Mouse (Mus musculus): ENCODE measurements around the gene Lrrfip1. TPM values are rescaled to one million over a fixed set of nuclear protein-coding genes. Genes with fewer than 3 reads are reported as not detected.

Lrrfip1 gene
- polyA plus RNA-seq, 1 experiment = 74.1 TPM

DNA sequence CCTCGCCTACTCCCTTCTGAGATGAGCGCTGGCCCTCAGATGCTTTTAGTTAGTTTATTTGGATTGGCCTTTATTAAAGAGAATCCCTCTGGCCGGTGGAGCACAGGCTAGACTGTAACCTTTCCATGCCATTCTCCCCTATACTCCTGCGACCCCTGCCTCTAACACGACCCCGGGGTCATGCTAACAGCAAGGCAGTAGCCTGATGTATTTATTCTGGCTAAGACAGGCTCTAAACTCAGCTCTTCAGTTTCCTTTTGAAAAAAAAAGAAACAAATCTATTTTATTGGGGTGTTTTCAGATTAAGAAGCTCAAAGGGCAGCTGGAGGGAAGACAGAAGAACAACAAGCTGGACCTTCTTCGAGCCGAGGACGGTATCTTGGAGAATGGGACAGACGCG, 123.6 kb downstream of the Lrrfip1 start:
- Histone ChIP-seq H3K36me3 (ENCODE audit: control insufficient read depth, insufficient read depth) (peaks cover 94% of the 10 kb centered on the region), H3K4me3 (ENCODE audit: insufficient read depth, poor library complexity, severe bottlenecking) (no peak overlapping the region), H3K27me3 (ENCODE audit: control insufficient read depth, insufficient read depth, insufficient read length) (no peaks in the 10 kb centered on the region), H3K79me3 (ENCODE audit: low read depth) (no peaks in the 10 kb centered on the region), H3K79me2 (ENCODE audit: control insufficient read depth, insufficient read depth) (no peaks in the 10 kb centered on the region), H3ac (ENCODE audit: control insufficient read depth, insufficient read length, low read depth) (no peak overlapping the region)
- TF ChIP-seq MYOD1 (IDR thresholded peaks at IDR 0.05; ENCODE audit: control insufficient read depth, insufficient read length, low read depth) (no peak), FOSL1 (IDR thresholded peaks at IDR 0.05; ENCODE audit: insufficient read depth, low read length, poor library complexity, severe bottlenecking) (no peak), USF1 (IDR thresholded peaks at IDR 0.05; ENCODE audit: low read depth) (no peak), CTCF (IDR thresholded peaks at IDR 0.05; ENCODE audit: control insufficient read depth, insufficient read depth, insufficient read length) (no peak), MYOG (IDR thresholded peaks at IDR 0.05; ENCODE audit: control insufficient read depth, extremely low read depth, insufficient read length) (no peak), CEBPB (IDR thresholded peaks at IDR 0.05; ENCODE audit: low read depth) (no peak), MAX (IDR thresholded peaks at IDR 0.05) (no peak)

DNA sequence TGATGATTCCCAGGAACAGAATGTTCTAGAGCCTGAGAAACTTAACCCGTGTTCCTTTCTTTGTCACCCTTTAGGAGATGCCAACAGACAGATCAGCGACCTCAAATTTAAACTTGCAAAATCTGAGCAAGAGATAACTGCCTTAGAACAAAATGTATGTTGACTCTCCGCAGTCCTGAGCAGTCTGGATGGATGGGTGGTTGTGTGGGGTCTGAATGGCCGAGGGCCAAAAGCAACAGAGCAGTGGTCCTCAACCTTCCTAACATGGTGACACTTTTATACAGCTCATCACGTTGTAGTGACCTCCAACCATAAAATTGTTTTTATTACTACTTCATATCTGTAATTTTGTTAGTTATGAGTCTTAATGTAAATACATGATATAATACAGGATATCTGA, 124.5 kb downstream of the Lrrfip1 start:
- peaks cover 94% of the 10 kb centered on the region for H3K36me3 ChIP-seq (ENCODE audit: control insufficient read depth, insufficient read depth)
- H3ac ChIP-seq (ENCODE audit: control insufficient read depth, insufficient read length, low read depth) = no peak overlapping the region
- no peaks in the 10 kb centered on the region for H3K79me2 ChIP-seq (ENCODE audit: control insufficient read depth, insufficient read depth)

DNA sequence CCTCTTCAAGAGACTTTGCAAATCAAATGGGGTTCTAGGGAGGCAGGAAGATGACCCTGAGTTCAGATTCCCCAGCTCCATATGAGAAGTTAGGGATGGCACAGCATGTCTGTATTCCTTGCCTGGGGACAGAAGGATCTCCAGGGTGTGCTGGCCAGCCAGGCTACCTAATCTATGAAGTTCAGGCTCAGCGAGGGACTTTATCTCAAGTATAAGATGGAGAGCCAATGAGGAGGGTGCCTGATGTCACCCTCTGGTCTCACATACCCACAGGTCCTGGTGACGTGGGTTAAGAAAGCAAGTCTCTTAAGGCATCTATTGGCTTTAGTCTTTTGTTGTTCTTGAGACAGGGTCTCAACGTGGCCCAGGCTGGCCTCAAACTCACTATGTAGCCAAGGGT, 124.9 kb downstream of the Lrrfip1 start:
- no peak for TF ChIP-seq MAX (IDR thresholded peaks at IDR 0.05)
- no peak for TF ChIP-seq FOSL1 (IDR thresholded peaks at IDR 0.05; ENCODE audit: insufficient read depth, low read length, poor library complexity, severe bottlenecking)
- no peak for TF ChIP-seq CEBPB (IDR thresholded peaks at IDR 0.05; ENCODE audit: low read depth)
- TF ChIP-seq USF1 (IDR thresholded peaks at IDR 0.05; ENCODE audit: low read depth) = no peak
- TF ChIP-seq MYOD1 (IDR thresholded peaks at IDR 0.05; ENCODE audit: control insufficient read depth, insufficient read length, low read depth) = no peak
- TF ChIP-seq MYOG (IDR thresholded peaks at IDR 0.05; ENCODE audit: control insufficient read depth, extremely low read depth, insufficient read length) = no peak
- no peak for TF ChIP-seq CTCF (IDR thresholded peaks at IDR 0.05; ENCODE audit: control insufficient read depth, insufficient read depth, insufficient read length)
- no peaks in the 10 kb centered on the region for H3K79me2 ChIP-seq (ENCODE audit: control insufficient read depth, insufficient read depth)
- H3K36me3 ChIP-seq (ENCODE audit: control insufficient read depth, insufficient read depth) = peaks cover 94% of the 10 kb centered on the region
- H3K4me3 ChIP-seq (ENCODE audit: insufficient read depth, poor library complexity, severe bottlenecking) = no peak overlapping the region
- H3K27me3 ChIP-seq (ENCODE audit: control insufficient read depth, insufficient read depth, insufficient read length) = no peaks in the 10 kb centered on the region
- no peaks in the 10 kb centered on the region for H3K79me3 ChIP-seq (ENCODE audit: low read depth)
- no peak overlapping the region for H3ac ChIP-seq (ENCODE audit: control insufficient read depth, insufficient read length, low read depth)

More for the DNA sequence above, 124.5 kb downstream of the Lrrfip1 start:
- H3K79me3 ChIP-seq (ENCODE audit: low read depth) = no peaks in the 10 kb centered on the region
- TF ChIP-seq CEBPB (IDR thresholded peaks at IDR 0.05; ENCODE audit: low read depth) = no peak
- TF ChIP-seq MYOD1 (IDR thresholded peaks at IDR 0.05; ENCODE audit: control insufficient read depth, insufficient read length, low read depth) = no peak
- no peak for TF ChIP-seq USF1 (IDR thresholded peaks at IDR 0.05; ENCODE audit: low read depth)
- no peak for TF ChIP-seq MAX (IDR thresholded peaks at IDR 0.05)
- TF ChIP-seq CTCF (IDR thresholded peaks at IDR 0.05; ENCODE audit: control insufficient read depth, insufficient read depth, insufficient read length) = no peak
- no peak for TF ChIP-seq FOSL1 (IDR thresholded peaks at IDR 0.05; ENCODE audit: insufficient read depth, low read length, poor library complexity, severe bottlenecking)
- TF ChIP-seq MYOG (IDR thresholded peaks at IDR 0.05; ENCODE audit: control insufficient read depth, extremely low read depth, insufficient read length) = no peak
- H3K4me3 ChIP-seq (ENCODE audit: insufficient read depth, poor library complexity, severe bottlenecking) = no peak overlapping the region
- H3K27me3 ChIP-seq (ENCODE audit: control insufficient read depth, insufficient read depth, insufficient read length) = no peaks in the 10 kb centered on the region

GRCm38 (mm10) chr1:91128849-91129248, 130.3 kb downstream of the Lrrfip1 start:
- Histone ChIP-seq H3K36me3 (ENCODE audit: control insufficient read depth, insufficient read depth) (peaks cover 52% of the 10 kb centered on the region), H3ac (ENCODE audit: control insufficient read depth, insufficient read length, low read depth) (no peak overlapping the region), H3K4me3 (ENCODE audit: insufficient read depth, poor library complexity, severe bottlenecking) (no peak overlapping the region), H3K79me3 (ENCODE audit: low read depth) (no peaks in the 10 kb centered on the region), H3K79me2 (ENCODE audit: control insufficient read depth, insufficient read depth) (no peaks in the 10 kb centered on the region), H3K27me3 (ENCODE audit: control insufficient read depth, insufficient read depth, insufficient read length) (no peaks in the 10 kb centered on the region)
- no peak for TF ChIP-seq USF1 (IDR thresholded peaks at IDR 0.05; ENCODE audit: low read depth)
- no peak for TF ChIP-seq CTCF (IDR thresholded peaks at IDR 0.05; ENCODE audit: control insufficient read depth, insufficient read depth, insufficient read length)
- no peak for TF ChIP-seq FOSL1 (IDR thresholded peaks at IDR 0.05; ENCODE audit: insufficient read depth, low read length, poor library complexity, severe bottlenecking)
- no peak for TF ChIP-seq CEBPB (IDR thresholded peaks at IDR 0.05; ENCODE audit: low read depth)
- no peak for TF ChIP-seq MYOD1 (IDR thresholded peaks at IDR 0.05; ENCODE audit: control insufficient read depth, insufficient read length, low read depth)
- TF ChIP-seq MAX (IDR thresholded peaks at IDR 0.05) = no peak

DNA sequence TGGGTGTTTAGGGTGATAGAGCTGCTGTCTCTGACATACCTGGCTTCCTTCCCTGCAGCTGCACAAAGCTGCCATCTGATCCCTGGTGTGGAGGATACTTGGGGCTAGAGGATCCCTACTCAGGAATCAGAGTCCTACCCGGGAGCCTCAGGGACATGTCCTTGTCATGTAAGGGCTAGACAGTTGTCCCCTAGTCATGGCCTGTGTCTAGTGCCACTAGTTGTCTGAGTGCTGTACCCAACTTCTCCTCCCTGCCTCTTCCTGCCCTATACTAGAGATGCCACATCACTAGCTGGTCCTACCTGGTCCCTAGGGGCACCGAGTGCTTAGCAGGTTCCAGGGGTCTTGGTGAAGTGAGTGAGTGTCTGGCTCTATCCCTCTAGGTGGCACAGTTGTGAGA, 138.5 kb downstream of the Lrrfip1 start:
- H3K36me3 ChIP-seq (ENCODE audit: control insufficient read depth, insufficient read depth) = no peaks in the 10 kb centered on the region
- H3ac ChIP-seq (ENCODE audit: control insufficient read depth, insufficient read length, low read depth) = no peak overlapping the region
- H3K4me3 ChIP-seq (ENCODE audit: insufficient read depth, poor library complexity, severe bottlenecking) = no peak overlapping the region
- H3K79me2 ChIP-seq (ENCODE audit: control insufficient read depth, insufficient read depth) = no peaks in the 10 kb centered on the region
- no peaks in the 10 kb centered on the region for H3K79me3 ChIP-seq (ENCODE audit: low read depth)
- TF ChIP-seq MAX (IDR thresholded peaks at IDR 0.05) (no peak), MYOG (IDR thresholded peaks at IDR 0.05; ENCODE audit: control insufficient read depth, extremely low read depth, insufficient read length) (no peak), MYOD1 (IDR thresholded peaks at IDR 0.05; ENCODE audit: control insufficient read depth, insufficient read length, low read depth) (no peak), CEBPB (IDR thresholded peaks at IDR 0.05; ENCODE audit: low read depth) (no peak), CTCF (IDR thresholded peaks at IDR 0.05; ENCODE audit: control insufficient read depth, insufficient read depth, insufficient read length) (no peak), FOSL1 (IDR thresholded peaks at IDR 0.05; ENCODE audit: insufficient read depth, low read length, poor library complexity, severe bottlenecking) (no peak), USF1 (IDR thresholded peaks at IDR 0.05; ENCODE audit: low read depth) (no peak)
- no peaks in the 10 kb centered on the region for H3K27me3 ChIP-seq (ENCODE audit: control insufficient read depth, insufficient read depth, insufficient read length)

- Histone ChIP-seq H3K36me3 (ENCODE audit: control insufficient read depth, insufficient read depth) (no peaks in the 10 kb centered on the region), H3K27me3 (ENCODE audit: control insufficient read depth, insufficient read depth, insufficient read length) (no peaks in the 10 kb centered on the region), H3ac (ENCODE audit: control insufficient read depth, insufficient read length, low read depth) (no peak within 1 kb of the TSS), H3K79me2 (ENCODE audit: control insufficient read depth, insufficient read depth) (no peaks in the 10 kb centered on the region), H3K79me3 (ENCODE audit: low read depth) (no peaks in the 10 kb centered on the region), H3K4me3 (ENCODE audit: insufficient read depth, poor library complexity, severe bottlenecking) (no peak within 1 kb of the TSS)
- TF ChIP-seq MYOG (IDR thresholded peaks at IDR 0.05; ENCODE audit: control insufficient read depth, extremely low read depth, insufficient read length) = no peak
- no peak for TF ChIP-seq CEBPB (IDR thresholded peaks at IDR 0.05; ENCODE audit: low read depth)
- TF ChIP-seq USF1 (IDR thresholded peaks at IDR 0.05; ENCODE audit: low read depth) = no peak
- TF ChIP-seq CTCF (IDR thresholded peaks at IDR 0.05; ENCODE audit: control insufficient read depth, insufficient read depth, insufficient read length) = no peak
- no peak for TF ChIP-seq MYOD1 (IDR thresholded peaks at IDR 0.05; ENCODE audit: control insufficient read depth, insufficient read length, low read depth)
These were observed 146.3 kb downstream of the Lrrfip1 start, which contains the start of gene Rbm44 for GRCm38 (mm10) chr1:91144813-91145212. Gene Rbm44 (plus strand): TSS chr1:91145089.

All from C2C12 (cell line).